Mouse (Mus musculus) yolk sac, embryonic 10.5 days (tissue): ENCODE data around the gene Ube2c.
A peak's percentile ranks its signal among the peaks of the same experiment; 100 is the strongest.

Experiments
- DNase-seq: peaks from one replicate; pipeline ENCODE4 v3.0.0-alpha.2; 2017; ENCODE audit warnings: low spot score

Gene Ube2c

GRCm38 (mm10) chr2:164769258-164770037 is at the start of gene Ube2c:
TSS of gene Ube2c (plus strand) at chr2:164769898.
- DNase-seq: peak; percentile 99

- no peak for DNase-seq
Measured at GRCm38 (mm10) chr2:164723276-164723675, 46.4 kb upstream of the Ube2c start.

GRCm38 (mm10) chr2:164725895-164726619 is 43.6 kb upstream of the Ube2c start:
- peak; percentile 60 for DNase-seq

- no peak for DNase-seq
Measured at GRCm38 (mm10) chr2:164731719-164732118, 38.0 kb upstream of the Ube2c start.

- peak; percentile 47 for DNase-seq
Measured at GRCm38 (mm10) chr2:164733259-164733658, 36.4 kb upstream of the Ube2c start.

- no peak for DNase-seq
Measured at GRCm38 (mm10) chr2:164734839-164735238, 34.9 kb upstream of the Ube2c start.

GRCm38 (mm10) chr2:164735446-164735845 is 34.3 kb upstream of the Ube2c start:
- no peak for DNase-seq

GRCm38 (mm10) chr2:164737377-164738090 is 32.2 kb upstream of the Ube2c start:
- peak; percentile 65 for DNase-seq

- DNase-seq: no peak
Measured at GRCm38 (mm10) chr2:164739876-164740275, 29.8 kb upstream of the Ube2c start.

- no peak for DNase-seq
Measured at GRCm38 (mm10) chr2:164744987-164745386, 24.7 kb upstream of the Ube2c start.

GRCm38 (mm10) chr2:164745843-164746479 is 23.7 kb upstream of the Ube2c start, which contains the start of the genes Wfdc3 and Dnttip1:
TSS of gene Wfdc3 (minus strand) at chr2:164745931.
TSS of gene Dnttip1 (plus strand) at chr2:164745983.
- DNase-seq: peak; percentile 90

- no peak for DNase-seq
Measured at GRCm38 (mm10) chr2:164746693-164747092, 23.0 kb upstream of the Ube2c start.

GRCm38 (mm10) chr2:164748191-164748590 is 21.5 kb upstream of the Ube2c start:
- DNase-seq: no peak

GRCm38 (mm10) chr2:164748991-164749390 is 20.7 kb upstream of the Ube2c start:
- DNase-seq: no peak

- DNase-seq: no peak
Measured at GRCm38 (mm10) chr2:164752454-164752853, 17.2 kb upstream of the Ube2c start.

- no peak for DNase-seq
Measured at GRCm38 (mm10) chr2:164754105-164754504, 15.6 kb upstream of the Ube2c start.

- no peak for DNase-seq
Measured at GRCm38 (mm10) chr2:164754800-164755199, 14.9 kb upstream of the Ube2c start.

GRCm38 (mm10) chr2:164757841-164758240 is 11.9 kb upstream of the Ube2c start:
- no peak for DNase-seq

- DNase-seq: no peak
Measured at GRCm38 (mm10) chr2:164758692-164759091, 11.0 kb upstream of the Ube2c start.

- DNase-seq: no peak
Measured at GRCm38 (mm10) chr2:164760059-164760833, 9.5 kb upstream of the Ube2c start.

- no peak for DNase-seq
Measured at GRCm38 (mm10) chr2:164761502-164761901, 8.2 kb upstream of the Ube2c start.
